In genomic region chr1:155060261-155060660, GRCm38 (mm10) we compare ENCODE assay signal across 9 mouse cellular contexts. TPM values are rescaled to one million over a fixed set of nuclear protein-coding genes. Genes with fewer than 3 reads are reported as not detected.
A peak's percentile ranks its signal among the peaks of the same experiment; 100 is the strongest.
DNase-seq lines count a peak whose midpoint lies in the region; ATAC-seq and TF ChIP-seq lines count a peak whose summit lies in the region.
"Had no signal": no experiment of that assay in that cellular context is flagged by ENCODE, and none has a peak within 500 bp of the region (broad histone marks: within the 10 kb centered on the region; RNA-seq: fewer than 3 reads in every experiment).

No protein-coding gene starts in this region.

- TF ChIP-seq CTCF in forebrain, postnatal 0 days (IDR thresholded peaks at IDR 0.05; ENCODE audit: low read depth) = no peak

- no peaks in the 10 kb centered on the region for H3K27me3 ChIP-seq in forebrain, embryonic 13.5 days
- H3K27me3 ChIP-seq in forebrain, postnatal 0 days (ENCODE audit: insufficient read depth, low read length) = no peaks in the 10 kb centered on the region
- no peaks in the 10 kb centered on the region for H3K27me3 ChIP-seq in liver, embryonic 11.5 days (replicated peaks; ENCODE audit: control insufficient read depth, insufficient read depth, low read length)

- H3K36me3 ChIP-seq in forebrain, embryonic 13.5 days (ENCODE audit: poor library complexity, severe bottlenecking) = no peaks in the 10 kb centered on the region
- no peaks in the 10 kb centered on the region for H3K36me3 ChIP-seq in forebrain, postnatal 0 days (ENCODE audit: insufficient read depth)
- no peaks in the 10 kb centered on the region for H3K36me3 ChIP-seq in liver, embryonic 11.5 days (ENCODE audit: control insufficient read depth, insufficient read depth, low read length)

- H3K4me3 ChIP-seq in forebrain, embryonic 13.5 days = no peak overlapping the region
- no peak overlapping the region for H3K4me3 ChIP-seq in forebrain, postnatal 0 days (ENCODE audit: low read depth, low read length)
- H3K4me3 ChIP-seq in liver, embryonic 11.5 days (ENCODE audit: low read depth, low read length) = no peak overlapping the region

- no peak for DNase-seq in forebrain, postnatal 0 days
- no peak for DNase-seq in liver, embryonic 11.5 days (ENCODE audit: low spot score)
- DNase-seq in liver = no peak
- DNase-seq in cerebellum, postnatal 25 days = peak; percentile 42 to 52
- peak; percentile 67 for DNase-seq in kidney, postnatal 14 days
- DNase-seq in retina, embryonic 14.5 days (ENCODE audit: low spot score) = no peak
- no peak for DNase-seq in layer of hippocampus, postnatal 14 days (ENCODE audit: low spot score in 2 of 2)

- no peaks in the 10 kb centered on the region for H3K9me3 ChIP-seq in forebrain, embryonic 13.5 days (replicated peaks)
- H3K9me3 ChIP-seq in forebrain, postnatal 0 days (ENCODE audit: low read length) = no peaks in the 10 kb centered on the region
- H3K9me3 ChIP-seq in liver, embryonic 11.5 days (ENCODE audit: control insufficient read depth, low read length) = no peaks in the 10 kb centered on the region

- no peak overlapping the region for H3K4me2 ChIP-seq in forebrain, embryonic 13.5 days
- H3K4me2 ChIP-seq in forebrain, postnatal 0 days (ENCODE audit: low read depth) = no peak overlapping the region
- H3K4me2 ChIP-seq in liver, embryonic 11.5 days = no peak overlapping the region

- H3K4me1 ChIP-seq in forebrain, embryonic 13.5 days = peaks cover 41% of the 10 kb centered on the region
- peaks cover 4% of the 10 kb centered on the region; the same call in 1 of the 2 replicates for H3K4me1 ChIP-seq in forebrain, postnatal 0 days (ENCODE audit: insufficient read depth)
- peaks cover 26% of the 10 kb centered on the region for H3K4me1 ChIP-seq in liver, embryonic 11.5 days (replicated peaks; ENCODE audit: control insufficient read depth, insufficient read depth, low read length)

- WGBS in forebrain, embryonic 13.5 days = 52% methylated on average over 5 of the region's 5 CpGs
- 42% methylated on average over 5 of the region's 5 CpGs for WGBS in forebrain, postnatal 0 days
- WGBS in liver, embryonic 11.5 days = 70% methylated on average over 5 of the region's 5 CpGs

- ATAC-seq in forebrain, embryonic 13.5 days = no peak
- no peak for ATAC-seq in forebrain, postnatal 0 days
- 0 out of 2 replicates have a peak, but pooled peaks have one; percentile 34 for ATAC-seq in liver, embryonic 11.5 days (replicated peaks; ENCODE audit: low FRiP score)
- ATAC-seq: intestine, postnatal 0 days had no signal

- peak overlapping the region; percentile 25 for H3K27ac ChIP-seq in forebrain, embryonic 13.5 days
- no peak overlapping the region for H3K27ac ChIP-seq in forebrain, postnatal 0 days (ENCODE audit: low read depth, low read length)
- no peak overlapping the region for H3K27ac ChIP-seq in liver, embryonic 11.5 days (ENCODE audit: low read depth, low read length)

- H3K9ac ChIP-seq in forebrain, embryonic 13.5 days = no peak overlapping the region; the same call in 1 of the 2 replicates
- H3K9ac ChIP-seq in forebrain, postnatal 0 days = no peak overlapping the region
- no peak overlapping the region for H3K9ac ChIP-seq in liver, embryonic 11.5 days (ENCODE audit: low read depth, low read length)

RNA-seq across cellular contexts. Expression of gene Ier5, which starts 39.2 kb away (rescaled TPM):
- polyA plus RNA-seq in forebrain, embryonic 13.5 days (2015; fragmentation: Nextera tagmentation; extraction: Ambion mirVana) = 8.6 and 12.2 TPM in 2 replicates
- 46.0 and 47.6 TPM in 2 replicates for total RNA-seq in forebrain, postnatal 0 days (2014; rRNA removed)
- 9.4 and 11.6 TPM in 2 replicates for polyA plus RNA-seq in forebrain, postnatal 0 days (2015; fragmentation: Nextera tagmentation; extraction: Ambion mirVana)
- 6.7 and 7.3 TPM in 2 replicates for polyA plus RNA-seq in liver, embryonic 11.5 days (2014; fragmentation: Nextera tagmentation; extraction: Ambion mirVana)
- total RNA-seq in layer of hippocampus, postnatal 14 days (2021) = 10 to 100 TPM; 17.9 to 19.8 TPM

Comparison
In these comparisons a context has a peak if more than half of its experiments do, and no peak if none do; other contexts are left out.
1. DNase-seq: peak in cerebellum, postnatal 25 days (2 of 2) and kidney, postnatal 14 days (single experiment); none in forebrain, postnatal 0 days (single experiment), liver, embryonic 11.5 days (single experiment), liver (single experiment), retina, embryonic 14.5 days (single experiment) and layer of hippocampus, postnatal 14 days (0 of 2).